Mouse (Mus musculus) E14TG2a.4 (cell line): Measurements from ENCODE around the gene Prorsd1.

ENCODE experiments used
- CTCF ChIP-seq: conservative IDR thresholded peaks from 2 replicates; pipeline ENCODE4 v1.5.1; 2014; ENCODE audit warnings: low read length
- POU5F1 ChIP-seq: IDR thresholded peaks from 2 replicates; pipeline ENCODE4 v1.6.1; 2014; ENCODE audit warnings: low read length, borderline replicate concordance

GRCm38 (mm10) chr11:29563406-29563805 is 48.6 kb upstream of the Prorsd1 start:
- TF ChIP-seq CTCF = no peak
- no peak for TF ChIP-seq POU5F1
